Mouse (Mus musculus): ENCODE results near the gene AI413582. TPM values are rescaled to one million over a fixed set of nuclear protein-coding genes. Genes with fewer than 3 reads are reported as not detected.

Gene AI413582
- polyA plus RNA-seq, 1 experiment = 120 TPM

DNA sequence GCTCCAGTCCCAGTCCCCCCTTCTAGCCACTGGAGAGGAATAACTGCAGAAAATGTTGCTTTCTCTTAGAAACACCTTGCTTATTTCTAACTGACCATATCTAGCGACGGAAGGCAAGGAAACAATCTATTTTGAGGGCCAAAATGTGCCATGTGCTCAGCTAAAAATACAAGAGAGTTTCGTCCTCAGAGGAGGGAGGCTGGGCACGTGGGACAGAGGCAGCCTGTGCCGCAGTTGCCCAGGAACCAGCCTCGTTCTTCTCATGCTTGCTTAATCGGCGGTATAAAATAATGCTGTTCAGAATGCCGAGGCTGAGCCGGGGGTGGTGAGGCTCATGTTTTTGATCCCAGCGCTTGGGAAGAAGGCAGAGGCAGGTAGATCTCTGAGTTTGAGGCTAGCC, 21.0 kb downstream of the AI413582 start:
- no peak for DNase-seq
- Histone ChIP-seq H3K27me3 (ENCODE audit: control insufficient read depth, insufficient read depth, low read length) (no peaks in the 10 kb centered on the region), H3K27ac (ENCODE audit: control insufficient read depth, insufficient read depth, low read length) (no peak overlapping the region), H3K4me1 (replicated peaks; ENCODE audit: control insufficient read depth, insufficient read depth, low read length) (peaks cover 8% of the 10 kb centered on the region), H3K4me3 (ENCODE audit: control insufficient read depth, insufficient read depth, low read length) (no peak overlapping the region), H3K36me3 (ENCODE audit: control insufficient read depth, insufficient read depth, low read length) (no peaks in the 10 kb centered on the region)
- 93% methylated on average over 11 of the region's 11 CpGs for WGBS
- TF ChIP-seq CTCF (IDR thresholded peaks at IDR 0.05; ENCODE audit: borderline replicate concordance, control insufficient read depth, extremely low read depth, insufficient read depth, low read length, poor library complexity) (no peak), POLR2A (IDR thresholded peaks at IDR 0.05; ENCODE audit: control insufficient read depth, extremely low read depth, insufficient read depth, low read length, poor library complexity) (no peak)

- TF ChIP-seq CTCF (IDR thresholded peaks at IDR 0.05; ENCODE audit: borderline replicate concordance, control insufficient read depth, extremely low read depth, insufficient read depth, low read length, poor library complexity) = no peak
- no peak for TF ChIP-seq POLR2A (IDR thresholded peaks at IDR 0.05; ENCODE audit: control insufficient read depth, extremely low read depth, insufficient read depth, low read length, poor library complexity)
- 95% methylated on average over 3 of the region's 3 CpGs for WGBS
These were observed 23.6 kb downstream of the AI413582 start for GRCm38 (mm10) chr17:27541984-27542383.

GRCm38 (mm10) chr17:27541261-27541660, 24.3 kb downstream of the AI413582 start:
- no peak overlapping the region for H3K27ac ChIP-seq (ENCODE audit: control insufficient read depth, insufficient read depth, low read length)
- H3K4me1 ChIP-seq (replicated peaks; ENCODE audit: control insufficient read depth, insufficient read depth, low read length) = peaks cover 4% of the 10 kb centered on the region
- WGBS = 95% methylated on average over 2 of the region's 2 CpGs
- H3K4me3 ChIP-seq (ENCODE audit: control insufficient read depth, insufficient read depth, low read length) = no peak overlapping the region
- no peaks in the 10 kb centered on the region for H3K36me3 ChIP-seq (ENCODE audit: control insufficient read depth, insufficient read depth, low read length)
- H3K27me3 ChIP-seq (ENCODE audit: control insufficient read depth, insufficient read depth, low read length) = no peaks in the 10 kb centered on the region
- TF ChIP-seq POLR2A (IDR thresholded peaks at IDR 0.05; ENCODE audit: control insufficient read depth, extremely low read depth, insufficient read depth, low read length, poor library complexity) (no peak), CTCF (IDR thresholded peaks at IDR 0.05; ENCODE audit: borderline replicate concordance, control insufficient read depth, extremely low read depth, insufficient read depth, low read length, poor library complexity) (no peak)
- DNase-seq = no peak

More at GRCm38 (mm10) chr17:27541984-27542383, 23.6 kb downstream of the AI413582 start:
- peaks cover 8% of the 10 kb centered on the region for H3K4me1 ChIP-seq (replicated peaks; ENCODE audit: control insufficient read depth, insufficient read depth, low read length)
- H3K27ac ChIP-seq (ENCODE audit: control insufficient read depth, insufficient read depth, low read length) = no peak overlapping the region
- H3K4me3 ChIP-seq (ENCODE audit: control insufficient read depth, insufficient read depth, low read length) = no peak overlapping the region
- no peak for DNase-seq
- no peaks in the 10 kb centered on the region for H3K27me3 ChIP-seq (ENCODE audit: control insufficient read depth, insufficient read depth, low read length)
- H3K36me3 ChIP-seq (ENCODE audit: control insufficient read depth, insufficient read depth, low read length) = no peaks in the 10 kb centered on the region

- Histone ChIP-seq H3K36me3 (ENCODE audit: control insufficient read depth, insufficient read depth, low read length) (no peaks in the 10 kb centered on the region), H3K27me3 (ENCODE audit: control insufficient read depth, insufficient read depth, low read length) (no peaks in the 10 kb centered on the region), H3K4me3 (ENCODE audit: control insufficient read depth, insufficient read depth, low read length) (no peak overlapping the region), H3K27ac (ENCODE audit: control insufficient read depth, insufficient read depth, low read length) (no peak overlapping the region), H3K4me1 (replicated peaks; ENCODE audit: control insufficient read depth, insufficient read depth, low read length) (no peaks in the 10 kb centered on the region)
- no peak for TF ChIP-seq POLR2A (IDR thresholded peaks at IDR 0.05; ENCODE audit: control insufficient read depth, extremely low read depth, insufficient read depth, low read length, poor library complexity)
- peak; percentile 99 for TF ChIP-seq CTCF (IDR thresholded peaks at IDR 0.05; ENCODE audit: borderline replicate concordance, control insufficient read depth, extremely low read depth, insufficient read depth, low read length, poor library complexity)
- WGBS = 8% methylated on average over 10 of the region's 10 CpGs
- DNase-seq = peak; percentile 92
These were observed 30.8 kb downstream of the AI413582 start for GRCm38 (mm10) chr17:27534718-27535117.

- 89% methylated on average over 3 of the region's 3 CpGs for WGBS
- Histone ChIP-seq H3K4me1 (replicated peaks; ENCODE audit: control insufficient read depth, insufficient read depth, low read length) (no peaks in the 10 kb centered on the region), H3K27ac (ENCODE audit: control insufficient read depth, insufficient read depth, low read length) (no peak overlapping the region), H3K4me3 (ENCODE audit: control insufficient read depth, insufficient read depth, low read length) (no peak overlapping the region), H3K36me3 (ENCODE audit: control insufficient read depth, insufficient read depth, low read length) (no peaks in the 10 kb centered on the region), H3K27me3 (ENCODE audit: control insufficient read depth, insufficient read depth, low read length) (no peaks in the 10 kb centered on the region)
- DNase-seq = no peak
- TF ChIP-seq POLR2A (IDR thresholded peaks at IDR 0.05; ENCODE audit: control insufficient read depth, extremely low read depth, insufficient read depth, low read length, poor library complexity) (no peak), CTCF (IDR thresholded peaks at IDR 0.05; ENCODE audit: borderline replicate concordance, control insufficient read depth, extremely low read depth, insufficient read depth, low read length, poor library complexity) (no peak)
These were observed 32.2 kb downstream of the AI413582 start for GRCm38 (mm10) chr17:27533354-27533753.

DNA sequence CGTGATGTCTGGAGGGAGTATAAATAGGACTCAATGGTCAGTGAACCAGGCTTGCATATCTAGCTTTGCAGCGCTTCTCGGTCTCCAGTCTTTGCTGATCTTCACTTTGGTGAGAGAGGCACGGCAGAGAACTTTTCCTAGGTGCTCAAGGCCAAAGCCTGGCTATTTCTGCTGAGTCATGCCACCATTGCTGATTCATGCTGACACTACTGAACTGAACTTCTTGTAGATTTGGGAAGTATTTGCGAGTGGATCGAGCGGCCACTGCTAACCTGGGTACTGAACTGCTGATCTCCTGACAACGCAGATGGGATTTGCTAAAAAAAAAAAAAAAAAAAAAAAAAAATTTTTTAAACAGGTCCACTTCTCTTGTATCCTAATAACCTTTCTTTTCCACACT, 33.5 kb downstream of the AI413582 start:
- Histone ChIP-seq H3K36me3 (ENCODE audit: control insufficient read depth, insufficient read depth, low read length) (no peaks in the 10 kb centered on the region), H3K27me3 (ENCODE audit: control insufficient read depth, insufficient read depth, low read length) (no peaks in the 10 kb centered on the region), H3K4me1 (replicated peaks; ENCODE audit: control insufficient read depth, insufficient read depth, low read length) (no peaks in the 10 kb centered on the region), H3K4me3 (ENCODE audit: control insufficient read depth, insufficient read depth, low read length) (no peak overlapping the region), H3K27ac (ENCODE audit: control insufficient read depth, insufficient read depth, low read length) (no peak overlapping the region)
- no peak for TF ChIP-seq CTCF (IDR thresholded peaks at IDR 0.05; ENCODE audit: borderline replicate concordance, control insufficient read depth, extremely low read depth, insufficient read depth, low read length, poor library complexity)
- TF ChIP-seq POLR2A (IDR thresholded peaks at IDR 0.05; ENCODE audit: control insufficient read depth, extremely low read depth, insufficient read depth, low read length, poor library complexity) = no peak
- no peak for DNase-seq
- WGBS = 72% methylated on average over 8 of the region's 8 CpGs

- 93% methylated on average over 5 of the region's 5 CpGs for WGBS
These were observed 36.8 kb downstream of the AI413582 start for GRCm38 (mm10) chr17:27528767-27529166.

More at GRCm38 (mm10) chr17:27528767-27529166, 36.8 kb downstream of the AI413582 start:
- H3K27ac ChIP-seq (ENCODE audit: control insufficient read depth, insufficient read depth, low read length) = no peak overlapping the region
- TF ChIP-seq POLR2A (IDR thresholded peaks at IDR 0.05; ENCODE audit: control insufficient read depth, extremely low read depth, insufficient read depth, low read length, poor library complexity) (no peak), CTCF (IDR thresholded peaks at IDR 0.05; ENCODE audit: borderline replicate concordance, control insufficient read depth, extremely low read depth, insufficient read depth, low read length, poor library complexity) (no peak)
- H3K36me3 ChIP-seq (ENCODE audit: control insufficient read depth, insufficient read depth, low read length) = no peaks in the 10 kb centered on the region
- no peaks in the 10 kb centered on the region for H3K27me3 ChIP-seq (ENCODE audit: control insufficient read depth, insufficient read depth, low read length)
- H3K4me3 ChIP-seq (ENCODE audit: control insufficient read depth, insufficient read depth, low read length) = no peak overlapping the region
- no peaks in the 10 kb centered on the region for H3K4me1 ChIP-seq (replicated peaks; ENCODE audit: control insufficient read depth, insufficient read depth, low read length)
- DNase-seq = no peak
